Mouse (Mus musculus): ENCODE measurements around the gene Ndrg3.

- TF ChIP-seq CTCF (IDR thresholded peaks at IDR 0.05; ENCODE audit: control insufficient read depth, insufficient read depth, insufficient read length) = no peak
- no peak for TF ChIP-seq MYOG (IDR thresholded peaks at IDR 0.05; ENCODE audit: control insufficient read depth, extremely low read depth, insufficient read length)
- no peak for TF ChIP-seq MYOD1 (IDR thresholded peaks at IDR 0.05; ENCODE audit: control insufficient read depth, insufficient read length, low read depth)
- TF ChIP-seq USF1 (IDR thresholded peaks at IDR 0.05; ENCODE audit: low read depth) = no peak
- TF ChIP-seq FOSL1 (IDR thresholded peaks at IDR 0.05; ENCODE audit: insufficient read depth, low read length, poor library complexity, severe bottlenecking) = no peak
- TF ChIP-seq MAX (IDR thresholded peaks at IDR 0.05) = no peak
- no peak for TF ChIP-seq CEBPB (IDR thresholded peaks at IDR 0.05; ENCODE audit: low read depth)
These were observed 36.4 kb upstream of the Ndrg3 start for GRCm38 (mm10) chr2:157028261-157028660.
